Mouse (Mus musculus) liver, postnatal 0 days (tissue): ENCODE measurements around the gene Spag8.
A peak's percentile ranks its signal among the peaks of the same experiment; 100 is the strongest.

Source experiments
- CTCF ChIP-seq: sonication (generic); IDR thresholded peaks from 2 replicates; pipeline ENCODE4 v1.5.1; 2016; ENCODE audit warnings: antibody characterized with exemption, low read depth
- EP300 ChIP-seq: IDR thresholded peaks from 2 replicates; pipeline ENCODE4 v1.6.1; 2016; ENCODE audit warnings: antibody characterized with exemption, low read depth, mild to moderate bottlenecking

DNA sequence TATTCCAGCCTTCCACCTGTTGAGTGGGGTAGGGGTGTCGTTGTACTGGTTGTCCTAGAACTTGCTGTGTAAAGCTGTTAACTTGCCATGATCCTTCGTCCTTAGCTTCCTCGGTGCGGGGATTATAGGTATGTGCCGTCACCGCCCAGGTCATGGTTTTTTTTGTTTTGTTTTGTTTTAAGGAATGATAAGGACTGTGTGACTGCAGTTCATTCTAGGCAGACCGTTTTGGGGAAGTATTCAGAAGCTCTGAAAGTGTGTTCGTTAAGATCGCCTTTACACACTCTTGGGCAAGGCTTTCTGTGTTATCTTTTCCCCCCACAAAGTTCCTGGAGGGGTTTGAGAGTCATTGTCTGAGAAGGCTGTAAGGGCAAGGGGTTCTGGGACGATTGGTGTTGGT, 40.9 kb downstream of the Spag8 start:
- TF ChIP-seq CTCF, result no peak
- 0 out of 2 replicates have a peak, but pooled peaks have one; percentile 2 for TF ChIP-seq EP300
